Mouse (Mus musculus) heart, adult 2 months (tissue): ENCODE data around the gene Tcf20. TPM values are rescaled to one million over a fixed set of nuclear protein-coding genes. Genes with fewer than 3 reads are reported as not detected.

ENCODE experiments used
- DNase-seq, 2 experiments: peaks; one replicate each; pipeline ENCODE4 v3.0.0; 2021
- H3K27ac ChIP-seq: fragments of 200-600 bp; 2 replicates; pipeline ENCODE4 v1.8.1; 2022
- H3K27me3 ChIP-seq: fragments of 200-500 bp; 2 replicates; pipeline ENCODE4 v1.6.1; 2012; ENCODE audit warnings: mild to moderate bottlenecking, low read length, inconsistent platforms, mixed read lengths; ENCODE audit not compliant: control insufficient read depth, insufficient read depth
- H3K36me3 ChIP-seq: fragments of 200-500 bp; 2 replicates; pipeline ENCODE4 v1.6.1; 2012; ENCODE audit warnings: low read length, inconsistent platforms; ENCODE audit not compliant: control insufficient read depth, insufficient read depth
- H3K4me1 ChIP-seq: fragments of 200-500 bp; 2 replicates; pipeline ENCODE4 v1.6.1; 2011; ENCODE audit warnings: low read length; ENCODE audit not compliant: control insufficient read depth, insufficient read depth
- H3K4me3 ChIP-seq: fragments of 200-600 bp; 2 replicates; pipeline ENCODE4 v1.8.1; 2022
- H3K79me2 ChIP-seq: fragments of 200-500 bp; replicated peaks from 2 replicates; pipeline ENCODE4 v1.6.1; 2012; ENCODE audit warnings: mild to moderate bottlenecking, inconsistent platforms, low read length, moderate library complexity, mixed read lengths; ENCODE audit not compliant: control insufficient read depth, insufficient read depth
- H3K9ac ChIP-seq: fragments of 200-500 bp; 2 replicates; pipeline ENCODE4 v1.6.1; 2012; ENCODE audit warnings: low read depth, mild to moderate bottlenecking, control low read depth, inconsistent platforms, low read length, mixed read lengths
- CTCF ChIP-seq: fragments of 200-600 bp; IDR thresholded peaks from 2 replicates; pipeline ENCODE4 v1.8.1; 2022; ENCODE audit warnings: antibody characterized with exemption, mild to moderate bottlenecking, moderate library complexity
- EP300 ChIP-seq: fragments of 200-500 bp; IDR thresholded peaks from 2 replicates; pipeline ENCODE4 v1.6.1; 2011; ENCODE audit warnings: low read depth, low read length, control low read depth; ENCODE audit not compliant: insufficient read depth
- POLR2A ChIP-seq: fragments of 200-500 bp; IDR thresholded peaks from 2 replicates; pipeline ENCODE4 v1.6.1; 2011; ENCODE audit warnings: mild to moderate bottlenecking, low read depth, low read length, control low read depth; ENCODE audit not compliant: insufficient read depth
- WGBS: fragments of 180-500 bp; shearing (Covaris S2); methylation state at CpG from one replicate; pipeline ENCODE4 v1.1.7; 2018; 5-methylcytosine and 5-hydroxymethylcytosine counted together
- intact Hi-C: fragments of 180-260 bp; cut with DNase I; formaldehyde crosslinking; loops from one replicate; pipeline ENCODE4 v1.15.1; 2025
- polyA plus RNA-seq: library from polyadenylated mRNA; depleted of rRNA; stranded (reverse); fragments of >200 nt; gene quantifications from 2 replicates; pipeline ENCODE4 v1.2.3, GENCODE M21; 2012
- total RNA-seq, 2 experiments: library from RNA; stranded (reverse); gene quantifications; 2 replicates each; pipeline ENCODE4 v1.2.3; 2021

Tcf20 gene
- total and polyA plus RNA-seq, 3 experiments, result 6.6 to 60.8 (median 60.1) TPM

DNA sequence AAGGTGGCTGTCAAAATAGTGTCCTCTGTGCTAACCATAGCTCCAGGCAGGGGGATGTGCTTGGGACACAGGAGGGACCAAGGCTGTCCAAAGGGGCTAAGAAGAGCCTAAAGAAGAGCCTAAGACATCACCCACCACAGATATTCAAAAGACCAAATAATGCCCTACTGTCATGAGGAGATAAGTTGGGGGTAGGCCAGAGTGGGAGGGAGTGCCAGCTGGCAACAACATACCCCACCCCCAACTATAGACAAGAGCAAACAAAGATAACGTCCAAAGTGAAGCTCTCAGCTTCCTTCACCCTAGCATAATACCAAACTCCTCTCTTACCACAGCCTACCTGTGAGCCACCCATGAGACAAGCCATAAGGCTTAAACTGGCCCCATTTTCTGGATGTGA is 66.1 kb downstream of the Tcf20 start:
- intact Hi-C loops, result no loop called here

DNA sequence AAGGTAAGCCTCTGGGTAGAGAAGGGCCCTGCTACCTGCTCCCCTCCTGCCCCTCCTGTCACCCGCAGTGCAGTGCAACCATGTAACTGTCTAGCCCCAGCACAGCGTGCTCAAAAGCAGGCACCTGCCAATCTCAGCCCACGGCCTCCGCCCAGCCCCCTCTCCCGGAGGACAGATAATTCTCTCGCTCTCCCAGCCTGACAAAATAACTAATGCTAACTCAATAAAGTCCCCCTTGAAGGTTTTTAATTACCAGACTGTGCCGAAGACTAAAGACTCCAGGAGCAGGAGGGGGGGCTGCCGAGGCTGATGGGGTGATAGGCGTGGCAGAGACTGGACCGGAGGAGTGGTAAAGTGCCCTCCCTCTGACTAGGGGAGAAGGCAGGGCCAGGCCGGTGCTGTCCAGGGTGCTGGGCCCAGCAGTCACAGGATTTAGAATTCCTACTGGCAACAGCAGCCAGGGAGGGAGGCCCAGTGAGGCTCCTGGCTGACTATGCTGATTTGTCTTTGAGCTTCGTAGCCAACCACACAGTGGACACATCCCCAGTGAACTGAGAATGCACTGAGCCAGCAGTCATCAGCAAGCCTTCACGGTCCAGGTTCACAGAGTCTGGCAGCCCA is 66.7 kb downstream of the Tcf20 start:
- Histone ChIP-seq H3K9ac (no peak overlapping the region), H3K4me3 (no peak overlapping the region), H3K27me3 (peaks cover 2% of the 10 kb centered on the region; the same call in 1 of the 2 replicates), H3K4me1 (no peaks in the 10 kb centered on the region), H3K79me2 (no peaks in the 10 kb centered on the region), H3K27ac (no peak overlapping the region), H3K36me3 (no peaks in the 10 kb centered on the region)
- TF ChIP-seq EP300, result no peak
- intact Hi-C loops, result no loop called here
- WGBS, result 7% methylated on average over 13 of the region's 13 CpGs
- DNase-seq, result peak; percentile 66 to 68

More for the DNA sequence above, 66.1 kb downstream of the Tcf20 start:
- no peaks in the 10 kb centered on the region for H3K4me1 ChIP-seq
- peaks cover 2% of the 10 kb centered on the region; the same call in 1 of the 2 replicates for H3K27me3 ChIP-seq
- TF ChIP-seq POLR2A, result no peak
- TF ChIP-seq EP300, result no peak
- TF ChIP-seq CTCF, result no peak
- 17% methylated on average over 1 of the region's 1 CpGs for WGBS
- no peaks in the 10 kb centered on the region for H3K36me3 ChIP-seq
- no peaks in the 10 kb centered on the region for H3K79me2 ChIP-seq
- H3K27ac ChIP-seq, result no peak overlapping the region
- DNase-seq, result no peak
- H3K9ac ChIP-seq, result no peak overlapping the region
- H3K4me3 ChIP-seq, result no peak overlapping the region

DNA sequence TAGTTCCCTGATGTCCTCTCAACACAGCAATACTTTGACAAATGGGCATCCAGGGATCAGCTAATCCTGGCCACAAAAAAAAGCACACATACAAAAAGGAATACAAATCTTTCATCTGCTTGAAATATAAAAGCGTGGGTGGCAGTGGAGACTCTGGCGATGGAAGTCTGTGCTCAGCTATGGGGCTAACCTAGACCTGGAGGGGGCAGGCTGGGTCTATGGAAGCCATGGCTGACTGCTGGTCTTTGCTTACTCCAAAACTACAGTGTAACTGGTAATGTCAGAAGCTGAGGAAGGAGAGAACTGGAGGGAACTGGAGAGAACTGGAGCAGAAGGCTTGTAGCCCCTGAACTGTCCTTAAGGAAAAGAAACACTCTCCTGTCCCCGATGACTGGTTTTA is 69.7 kb downstream of the Tcf20 start:
- intact Hi-C loops, result no loop called here
- Histone ChIP-seq H3K4me1 (no peaks in the 10 kb centered on the region), H3K9ac (no peak overlapping the region), H3K36me3 (no peaks in the 10 kb centered on the region), H3K79me2 (no peaks in the 10 kb centered on the region), H3K27ac (no peak overlapping the region), H3K27me3 (no peaks in the 10 kb centered on the region), H3K4me3 (no peak overlapping the region)
- no peak for DNase-seq
- 78% methylated on average over 3 of the region's 3 CpGs for WGBS
- TF ChIP-seq POLR2A (no peak), EP300 (no peak), CTCF (no peak)

DNA sequence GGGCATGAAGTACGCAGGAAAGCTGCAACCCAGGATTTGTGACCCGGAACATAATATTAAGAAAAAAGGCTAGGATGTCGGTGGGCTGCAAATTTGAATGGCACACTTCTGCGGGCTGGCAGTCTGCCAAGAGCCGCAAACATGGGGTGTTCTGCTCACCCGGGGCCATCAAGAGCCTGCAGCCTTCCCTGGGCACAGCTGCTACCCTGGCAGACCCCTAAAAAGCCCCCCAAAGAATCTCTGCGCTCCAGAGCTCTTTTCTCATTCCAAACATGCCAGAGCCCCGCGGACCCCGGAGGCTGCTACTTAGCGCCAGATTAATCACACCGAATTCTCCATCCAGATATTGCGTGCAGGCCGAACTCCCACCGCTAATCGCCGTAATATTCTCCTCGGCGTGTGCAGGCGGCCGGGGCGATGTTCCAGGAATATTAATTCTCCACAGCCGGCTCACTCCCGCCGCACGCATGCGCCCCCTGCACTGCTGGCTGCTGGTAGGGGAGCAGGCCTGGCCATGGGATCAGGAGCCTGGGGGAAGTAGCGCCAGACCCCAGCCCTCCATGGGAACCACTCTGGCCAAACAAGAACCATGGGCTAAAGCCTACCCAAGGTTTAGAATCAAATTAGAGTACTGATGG is 70.3 kb downstream of the Tcf20 start:
- Histone ChIP-seq H3K27me3 (peaks cover 2% of the 10 kb centered on the region; the same call in 1 of the 2 replicates), H3K36me3 (no peaks in the 10 kb centered on the region), H3K9ac (no peak overlapping the region), H3K4me1 (no peaks in the 10 kb centered on the region), H3K79me2 (no peaks in the 10 kb centered on the region), H3K4me3 (no peak overlapping the region), H3K27ac (no peak overlapping the region)
- DNase-seq, result no peak
- intact Hi-C loops, result no loop called here
- TF ChIP-seq EP300, result no peak
- TF ChIP-seq POLR2A, result no peak
- TF ChIP-seq CTCF, result no peak
- WGBS, result 38% methylated on average over 28 of the region's 28 CpGs

DNA sequence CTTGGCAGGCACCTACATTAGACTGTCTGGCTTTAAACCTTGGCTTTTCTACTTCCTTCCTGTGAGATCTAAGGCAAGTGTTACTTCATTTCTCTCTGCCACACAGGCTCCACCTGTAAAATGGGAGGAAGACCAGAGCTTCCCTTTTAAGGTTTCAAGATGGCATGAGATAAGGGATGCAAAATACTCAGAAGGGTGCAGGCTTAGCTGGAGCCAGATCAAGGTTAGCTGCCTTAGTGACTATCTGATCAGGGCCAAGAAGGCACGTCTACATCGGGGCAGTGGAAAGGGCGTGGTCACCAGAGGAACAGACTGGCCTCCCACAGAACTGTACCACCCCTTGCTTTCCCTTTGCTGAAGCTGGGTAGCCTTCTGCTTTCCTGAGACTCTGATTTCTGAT is 73.2 kb downstream of the Tcf20 start:
- H3K27ac ChIP-seq, result no peak overlapping the region
- no peak overlapping the region for H3K9ac ChIP-seq
- H3K4me3 ChIP-seq, result no peak overlapping the region
- no peaks in the 10 kb centered on the region for H3K79me2 ChIP-seq
- no peaks in the 10 kb centered on the region for H3K36me3 ChIP-seq
- H3K27me3 ChIP-seq, result peaks cover 2% of the 10 kb centered on the region; the same call in 1 of the 2 replicates
- intact Hi-C loops, result no loop called here
- TF ChIP-seq EP300, result no peak
- TF ChIP-seq POLR2A, result no peak
- WGBS, result 35% methylated on average over 3 of the region's 3 CpGs
- DNase-seq, result no peak
- H3K4me1 ChIP-seq, result no peaks in the 10 kb centered on the region

DNA sequence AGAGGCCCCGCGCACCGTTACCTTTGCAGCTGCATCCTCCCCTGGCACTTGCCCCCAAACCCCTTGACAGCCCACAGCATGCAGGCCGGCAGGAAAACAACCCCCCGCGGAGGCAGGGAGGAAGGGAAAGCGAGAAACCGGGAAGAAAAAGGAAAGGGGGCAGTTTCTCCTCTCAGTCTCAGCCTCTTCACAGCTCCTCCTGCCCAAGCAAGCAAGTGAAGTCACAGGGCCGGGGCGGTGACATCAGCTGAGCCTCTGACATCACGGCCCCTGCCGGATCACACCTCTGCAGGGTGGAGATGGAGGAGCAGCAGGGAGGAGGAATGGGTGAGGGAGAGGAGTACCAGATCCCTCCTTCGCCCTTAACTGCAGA is 75.7 kb downstream of the Tcf20 start:
- no peaks in the 10 kb centered on the region for H3K4me1 ChIP-seq
- no peak overlapping the region for H3K27ac ChIP-seq
- 14% methylated on average over 13 of the region's 13 CpGs for WGBS
- H3K27me3 ChIP-seq, result peaks cover 2% of the 10 kb centered on the region; the same call in 1 of the 2 replicates
- no peak overlapping the region for H3K4me3 ChIP-seq
- DNase-seq, result no peak
- intact Hi-C loops, result no loop called here
- no peaks in the 10 kb centered on the region for H3K79me2 ChIP-seq
- H3K9ac ChIP-seq, result no peak overlapping the region
- TF ChIP-seq POLR2A, result no peak
- no peak for TF ChIP-seq CTCF
- TF ChIP-seq EP300, result no peak
- no peaks in the 10 kb centered on the region for H3K36me3 ChIP-seq
